Mouse (Mus musculus) midbrain, embryonic 11.5 days (tissue): ENCODE data around the gene Ddx1. TPM values are rescaled to one million over a fixed set of nuclear protein-coding genes. Genes with fewer than 3 reads are reported as not detected.
A peak's percentile ranks its signal among the peaks of the same experiment; 100 is the strongest.

Source experiments
- ATAC-seq: fragments of 200-750 bp; cut with Nextera tagmentation; 2 replicates; pipeline ENCODE4 v1.8.0; 2017; ENCODE audit warnings: moderate TSS enrichment, moderate library complexity; ENCODE audit not compliant: low FRiP score
- DNase-seq: peaks from one replicate; pipeline ENCODE4 v3.0.0; 2015; ENCODE audit warnings: low spot score; ENCODE audit errors: missing footprints
- H3K27ac ChIP-seq: fragments of 300-500 bp; sonication (generic); 2 replicates; pipeline ENCODE4 v1.5.1; 2014; ENCODE audit warnings: low read depth, low read length
- H3K27me3 ChIP-seq: fragments of 300-500 bp; sonication (generic); 2 replicates; pipeline ENCODE4 v1.6.1; 2014; ENCODE audit warnings: mild to moderate bottlenecking, low read length, moderate library complexity, mixed read lengths; ENCODE audit not compliant: control insufficient read depth, insufficient read depth
- H3K36me3 ChIP-seq: fragments of 300-500 bp; sonication (generic); 2 replicates; pipeline ENCODE4 v1.6.1; 2014; ENCODE audit warnings: mild to moderate bottlenecking, low read length, moderate library complexity, mixed read lengths; ENCODE audit not compliant: control insufficient read depth, insufficient read depth
- H3K4me1 ChIP-seq: fragments of 300-500 bp; sonication (generic); 2 replicates; pipeline ENCODE4 v1.6.1; 2014; ENCODE audit warnings: low read length; ENCODE audit not compliant: control insufficient read depth, insufficient read depth
- H3K4me2 ChIP-seq: fragments of 300-500 bp; sonication (generic); 2 replicates; pipeline ENCODE4 v1.6.1; 2014; ENCODE audit warnings: mild to moderate bottlenecking, moderate library complexity
- H3K4me3 ChIP-seq: fragments of 300-500 bp; sonication (generic); 2 replicates; pipeline ENCODE4 v1.5.1; 2014; ENCODE audit warnings: low read depth, low read length
- H3K9ac ChIP-seq: fragments of 300-500 bp; sonication (generic); 2 replicates; pipeline ENCODE4 v1.6.1; 2014; ENCODE audit warnings: low read length
- H3K9me3 ChIP-seq: fragments of 300-500 bp; sonication (generic); 2 replicates; pipeline ENCODE4 v1.6.1; 2016; ENCODE audit warnings: low read length; ENCODE audit not compliant: control insufficient read depth
- WGBS: fragments of 180-500 bp; shearing (Covaris S2); extraction: QIAGEN DNeasy Blood & Tissue Kit; methylation state at CpG from one replicate; pipeline ENCODE4 v1.1.7; 2014; 5-methylcytosine and 5-hydroxymethylcytosine counted together
- polyA plus RNA-seq: library from polyadenylated mRNA; unstranded; fragments of >200 nt; fragmentation: Nextera tagmentation; extraction: Ambion mirVana; gene quantifications from 2 replicates; pipeline ENCODE4 v1.2.1, GENCODE M21; 2014

Ddx1 gene
- polyA plus RNA-seq, 1 experiment from 2014 or later: 197 TPM

DNA sequence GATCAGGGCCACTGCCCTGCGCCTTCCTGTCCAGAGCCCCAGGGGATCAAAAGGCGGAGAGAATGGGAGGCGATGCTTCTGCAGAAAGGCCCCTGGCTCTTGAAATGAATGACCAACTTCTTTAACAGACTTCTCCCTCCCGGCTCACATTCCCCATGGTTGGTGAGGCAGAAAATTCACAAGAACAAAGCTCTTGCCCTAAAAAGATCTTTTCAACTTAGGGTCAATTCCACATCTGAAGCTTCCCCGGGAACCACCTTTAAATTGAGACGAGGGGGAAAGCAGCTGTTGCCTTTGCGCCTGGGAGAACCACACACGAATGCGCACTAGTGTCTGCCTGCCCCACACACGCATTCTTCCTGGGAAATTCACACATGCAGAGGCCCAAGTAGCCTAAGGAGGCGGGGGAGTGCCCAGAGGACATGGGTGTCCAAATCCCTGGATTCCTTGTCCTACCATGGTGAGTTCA, 40.0 kb downstream of the Ddx1 start:
- no peak overlapping the region for H3K4me3 ChIP-seq
- no peak overlapping the region for H3K4me2 ChIP-seq
- peak overlapping the region; percentile 32; the same call in 1 of the 2 replicates for H3K27ac ChIP-seq
- no peaks in the 10 kb centered on the region for H3K27me3 ChIP-seq
- DNase-seq: peak; percentile 88
- H3K36me3 ChIP-seq: no peaks in the 10 kb centered on the region
- ATAC-seq: peak; percentile 57
- H3K9ac ChIP-seq: no peak overlapping the region
- H3K4me1 ChIP-seq: peaks cover 26% of the 10 kb centered on the region
- WGBS: 13% methylated on average over 11 of the region's 11 CpGs
- no peaks in the 10 kb centered on the region; the same call in 1 of the 2 replicates for H3K9me3 ChIP-seq

DNA sequence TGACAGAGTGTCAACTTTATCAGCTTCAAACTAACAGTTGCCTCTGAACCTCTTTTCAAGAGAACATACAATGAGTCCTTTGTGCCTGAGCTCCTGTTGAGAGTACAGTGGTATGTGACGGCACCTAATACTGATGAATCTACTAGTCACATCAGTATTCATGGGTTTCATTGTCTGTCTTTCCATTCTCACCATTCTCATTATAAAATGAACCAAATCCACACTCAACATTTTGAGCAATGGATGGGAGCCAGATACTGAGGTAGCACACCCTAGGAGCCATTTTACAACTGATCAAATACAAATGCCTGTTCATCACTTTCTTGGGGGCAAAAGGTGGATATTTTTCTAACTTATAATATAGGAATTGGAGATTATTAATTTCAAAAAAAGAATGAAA, 40.5 kb downstream of the Ddx1 start:
- Histone ChIP-seq H3K4me3 (no peak overlapping the region), H3K4me2 (no peak overlapping the region), H3K4me1 (peaks cover 26% of the 10 kb centered on the region), H3K27me3 (no peaks in the 10 kb centered on the region), H3K9me3 (no peaks in the 10 kb centered on the region; the same call in 1 of the 2 replicates), H3K27ac (no peak overlapping the region), H3K9ac (no peak overlapping the region), H3K36me3 (no peaks in the 10 kb centered on the region)
- ATAC-seq: no peak
- no peak for DNase-seq
- 32% methylated on average over 1 of the region's 1 CpGs for WGBS

DNA sequence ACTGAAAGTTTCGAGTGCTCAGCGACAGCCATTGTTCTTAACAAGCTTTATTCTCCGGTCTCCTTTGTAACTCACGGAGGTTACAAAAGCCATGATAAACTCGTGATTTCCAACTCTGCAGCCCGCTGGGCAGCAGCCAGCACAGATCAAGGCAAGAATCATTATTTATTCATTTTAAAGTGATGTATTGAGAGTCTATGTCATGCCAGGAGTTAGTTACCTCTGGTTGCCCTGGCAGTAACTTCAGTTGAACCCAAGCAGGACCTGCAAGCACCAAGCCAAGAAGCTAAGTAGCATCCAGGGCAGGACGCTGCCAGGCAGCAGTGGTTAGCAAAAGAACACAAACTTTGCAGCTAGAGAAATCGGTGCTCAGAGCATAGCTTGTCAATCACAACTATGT, 41.9 kb downstream of the Ddx1 start:
- 29% methylated on average over 8 of the region's 8 CpGs for WGBS

DNA sequence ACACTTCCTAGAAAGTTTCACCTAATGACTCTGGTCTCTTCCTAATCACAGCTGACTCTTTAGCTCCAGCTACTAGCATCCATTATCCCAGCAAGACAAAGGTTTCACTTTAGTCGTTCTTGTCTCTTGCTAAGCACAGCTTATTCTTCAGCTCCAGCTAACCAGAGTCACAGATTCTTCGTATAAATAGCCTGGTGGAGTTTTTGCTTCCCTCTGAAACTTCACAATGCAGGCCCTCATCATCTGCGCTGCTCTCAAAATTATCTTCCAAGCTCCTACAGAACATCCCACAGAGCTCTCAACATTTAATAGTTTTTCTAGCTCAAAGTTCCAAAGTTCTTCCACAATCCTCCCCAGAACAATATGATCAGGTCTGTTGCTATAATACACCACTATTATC, 43.3 kb downstream of the Ddx1 start:
- 77% methylated on average over 3 of the region's 3 CpGs for WGBS
- DNase-seq: no peak
- Histone ChIP-seq H3K4me1 (peaks cover 26% of the 10 kb centered on the region), H3K27me3 (no peaks in the 10 kb centered on the region), H3K9me3 (no peaks in the 10 kb centered on the region; the same call in 1 of the 2 replicates), H3K4me2 (no peak overlapping the region), H3K36me3 (no peaks in the 10 kb centered on the region), H3K27ac (no peak overlapping the region), H3K9ac (no peak overlapping the region), H3K4me3 (no peak overlapping the region)
- no peak for ATAC-seq

More for the DNA sequence above, 41.9 kb downstream of the Ddx1 start:
- ATAC-seq (no peak), DNase-seq (no peak)
- Histone ChIP-seq H3K9ac (no peak overlapping the region), H3K27me3 (no peaks in the 10 kb centered on the region), H3K36me3 (no peaks in the 10 kb centered on the region), H3K4me3 (no peak overlapping the region), H3K4me1 (peaks cover 26% of the 10 kb centered on the region), H3K4me2 (no peak overlapping the region), H3K9me3 (no peaks in the 10 kb centered on the region; the same call in 1 of the 2 replicates), H3K27ac (no peak overlapping the region)

DNA sequence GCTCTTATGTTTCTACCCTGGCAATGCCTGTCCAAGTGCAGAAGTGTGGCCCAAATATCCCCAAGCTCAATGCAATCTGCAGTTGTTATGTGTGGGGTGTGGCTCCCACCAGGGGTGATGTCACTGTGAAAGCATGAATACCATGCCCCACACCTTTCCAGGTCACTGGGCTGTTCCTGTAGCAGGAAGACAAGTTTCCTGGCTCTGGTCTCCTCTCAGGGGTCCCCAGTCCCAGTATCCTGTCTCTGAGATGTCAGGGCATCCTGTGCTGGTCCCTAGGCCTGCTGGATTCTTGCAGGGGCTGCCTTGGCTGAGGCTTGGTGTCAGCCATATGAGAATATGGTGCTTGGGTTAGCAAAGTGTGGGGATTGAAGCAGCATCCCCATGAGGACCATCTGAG, 46.7 kb downstream of the Ddx1 start:
- no peak for DNase-seq
- no peaks in the 10 kb centered on the region for H3K36me3 ChIP-seq
- H3K4me2 ChIP-seq: no peak overlapping the region
- no peak for ATAC-seq
- peaks cover 4% of the 10 kb centered on the region for H3K4me1 ChIP-seq
- no peak overlapping the region for H3K4me3 ChIP-seq
- no peak overlapping the region for H3K27ac ChIP-seq
- no peak overlapping the region for H3K9ac ChIP-seq
- H3K9me3 ChIP-seq: no peaks in the 10 kb centered on the region
- no peaks in the 10 kb centered on the region for H3K27me3 ChIP-seq

DNA sequence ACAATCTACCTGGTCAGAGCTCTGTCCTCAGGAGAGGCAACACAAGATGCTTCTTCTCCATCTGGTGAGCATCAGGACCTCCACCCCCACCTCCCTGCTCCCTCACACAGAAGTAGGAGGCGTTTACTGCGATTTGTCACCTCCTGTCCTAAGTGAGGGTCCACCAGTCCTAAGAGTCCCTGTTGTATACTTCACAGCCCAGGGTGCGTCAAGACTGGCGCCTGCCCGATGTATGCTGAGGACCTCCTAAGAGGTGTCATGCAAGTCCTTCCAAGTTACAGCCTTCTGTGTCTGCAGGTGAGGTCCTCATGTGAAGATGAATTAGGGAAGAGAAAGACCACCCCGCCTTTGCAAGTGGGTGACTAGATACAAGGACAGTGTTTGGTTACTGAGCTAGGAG, 48.4 kb downstream of the Ddx1 start:
- H3K9me3 ChIP-seq: no peaks in the 10 kb centered on the region
- DNase-seq (no peak), ATAC-seq (no peak)
- H3K4me1 ChIP-seq: no peaks in the 10 kb centered on the region
- 97% methylated on average over 6 of the region's 6 CpGs for WGBS
- no peak overlapping the region for H3K4me2 ChIP-seq
- H3K9ac ChIP-seq: no peak overlapping the region
- H3K36me3 ChIP-seq: no peaks in the 10 kb centered on the region
- H3K27me3 ChIP-seq: no peaks in the 10 kb centered on the region
- H3K27ac ChIP-seq: no peak overlapping the region
- no peak overlapping the region for H3K4me3 ChIP-seq

DNA sequence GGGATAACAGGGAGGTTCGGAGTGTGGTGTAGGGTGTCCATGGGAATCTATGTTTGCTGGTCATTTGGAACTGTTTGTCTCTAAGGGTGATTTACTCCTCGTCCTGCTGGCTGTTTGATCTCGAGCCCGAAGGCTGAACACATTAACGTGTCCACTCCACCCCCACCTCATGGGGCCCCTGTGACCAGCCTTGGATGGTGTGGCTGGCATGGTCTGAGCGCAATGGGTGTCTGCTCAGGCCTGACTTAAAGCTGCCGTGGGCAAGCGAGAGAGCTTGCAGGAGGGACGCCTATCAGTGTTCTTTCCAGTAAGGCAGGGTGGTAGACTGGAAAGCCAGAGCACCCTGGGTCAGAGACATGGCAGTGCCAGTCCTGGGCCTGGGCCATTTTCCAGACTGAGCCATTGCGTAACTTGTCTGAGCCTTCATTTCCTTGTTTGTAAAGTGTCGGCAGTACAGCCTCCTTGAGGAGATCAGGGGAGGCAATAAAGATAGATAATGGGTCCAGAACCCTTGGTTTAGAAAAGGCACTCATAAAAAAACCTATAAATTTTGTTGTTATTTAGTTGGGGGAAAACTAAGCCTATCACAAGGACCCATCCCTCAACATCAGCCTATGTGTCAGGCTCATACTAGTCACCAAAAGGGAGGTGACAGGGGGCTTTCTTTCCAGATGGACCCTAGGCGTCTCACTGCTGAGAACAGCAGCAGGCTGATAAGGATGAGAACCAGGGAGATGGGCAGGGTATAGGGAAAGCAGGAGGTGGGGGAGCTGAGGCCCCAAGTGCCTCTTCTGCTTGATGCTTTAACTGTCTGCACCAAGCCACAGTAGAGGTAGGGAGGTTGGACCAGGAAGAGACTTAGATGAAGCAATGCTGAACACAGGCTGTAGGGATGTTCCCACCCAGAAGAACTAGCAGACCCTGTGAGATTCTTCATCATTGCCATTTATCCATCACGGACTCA, 49.4 kb downstream of the Ddx1 start:
- no peaks in the 10 kb centered on the region for H3K27me3 ChIP-seq
- WGBS: 90% methylated on average over 13 of the region's 13 CpGs
- no peaks in the 10 kb centered on the region for H3K36me3 ChIP-seq
- no peak overlapping the region for H3K9ac ChIP-seq
- no peak for ATAC-seq
- no peaks in the 10 kb centered on the region for H3K4me1 ChIP-seq
- H3K27ac ChIP-seq: no peak overlapping the region
- H3K9me3 ChIP-seq: no peaks in the 10 kb centered on the region
- no peak overlapping the region for H3K4me3 ChIP-seq
- H3K4me2 ChIP-seq: no peak overlapping the region
- DNase-seq: no peak

DNA sequence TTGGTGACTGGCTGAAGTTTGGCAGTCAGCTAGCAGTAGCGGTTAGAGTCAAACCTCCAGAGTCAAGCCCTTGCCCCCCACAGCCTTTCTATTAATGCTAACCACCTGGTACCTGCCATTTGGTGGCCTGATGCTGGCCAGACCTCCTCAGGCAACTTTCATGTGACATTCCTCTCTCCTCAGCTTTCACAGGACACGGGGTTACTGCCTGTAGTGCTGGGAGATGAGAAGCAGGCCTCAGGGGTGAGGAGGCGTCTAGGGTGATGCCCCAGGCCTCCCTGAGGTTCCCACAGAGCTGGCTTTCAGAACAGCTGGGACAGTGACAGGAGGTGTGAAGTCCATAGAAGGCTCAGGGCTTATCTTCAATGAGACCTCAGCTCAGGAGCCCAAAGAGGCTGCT, 50.9 kb downstream of the Ddx1 start:
- Histone ChIP-seq H3K4me2 (no peak overlapping the region), H3K36me3 (no peaks in the 10 kb centered on the region), H3K9me3 (no peaks in the 10 kb centered on the region), H3K9ac (no peak overlapping the region), H3K4me1 (no peaks in the 10 kb centered on the region), H3K27me3 (no peaks in the 10 kb centered on the region), H3K27ac (no peak overlapping the region), H3K4me3 (no peak overlapping the region)
- ATAC-seq: no peak
- no peak for DNase-seq
- 70% methylated on average over 3 of the region's 3 CpGs for WGBS

DNA sequence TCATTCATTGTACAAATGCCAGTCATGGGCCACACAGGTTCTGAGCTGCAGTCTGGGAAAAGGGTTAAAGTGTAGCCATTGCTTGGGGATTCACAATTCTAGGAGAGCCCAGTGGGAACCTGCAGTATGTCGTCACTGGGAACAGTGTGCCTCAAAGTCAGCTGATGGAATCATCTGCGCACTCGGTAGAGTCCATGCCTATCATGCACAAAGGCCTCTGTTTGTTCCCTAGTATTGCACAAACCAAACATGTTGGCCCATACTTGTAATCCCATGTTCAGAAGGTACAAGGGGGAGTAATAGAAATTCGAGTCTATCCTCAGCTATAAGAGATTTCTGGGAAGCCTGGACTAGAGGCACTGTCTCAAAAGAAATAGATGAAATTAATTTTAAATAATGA, 52.9 kb downstream of the Ddx1 start:
- no peak overlapping the region for H3K4me3 ChIP-seq
- no peaks in the 10 kb centered on the region for H3K36me3 ChIP-seq
- no peak for ATAC-seq
- no peak for DNase-seq
- H3K27ac ChIP-seq: no peak overlapping the region
- no peak overlapping the region for H3K9ac ChIP-seq
- no peaks in the 10 kb centered on the region for H3K4me1 ChIP-seq
- H3K4me2 ChIP-seq: no peak overlapping the region
- 85% methylated on average over 4 of the region's 4 CpGs for WGBS
- H3K9me3 ChIP-seq: no peaks in the 10 kb centered on the region
- H3K27me3 ChIP-seq: no peaks in the 10 kb centered on the region
